Mouse (Mus musculus): ENCODE results near the gene Zfp169. TPM values are rescaled to one million over a fixed set of nuclear protein-coding genes. Genes with fewer than 3 reads are reported as not detected.

Zfp169 gene
- polyA plus RNA-seq, 1 experiment from 2014 or later, result 6.8 TPM

DNA sequence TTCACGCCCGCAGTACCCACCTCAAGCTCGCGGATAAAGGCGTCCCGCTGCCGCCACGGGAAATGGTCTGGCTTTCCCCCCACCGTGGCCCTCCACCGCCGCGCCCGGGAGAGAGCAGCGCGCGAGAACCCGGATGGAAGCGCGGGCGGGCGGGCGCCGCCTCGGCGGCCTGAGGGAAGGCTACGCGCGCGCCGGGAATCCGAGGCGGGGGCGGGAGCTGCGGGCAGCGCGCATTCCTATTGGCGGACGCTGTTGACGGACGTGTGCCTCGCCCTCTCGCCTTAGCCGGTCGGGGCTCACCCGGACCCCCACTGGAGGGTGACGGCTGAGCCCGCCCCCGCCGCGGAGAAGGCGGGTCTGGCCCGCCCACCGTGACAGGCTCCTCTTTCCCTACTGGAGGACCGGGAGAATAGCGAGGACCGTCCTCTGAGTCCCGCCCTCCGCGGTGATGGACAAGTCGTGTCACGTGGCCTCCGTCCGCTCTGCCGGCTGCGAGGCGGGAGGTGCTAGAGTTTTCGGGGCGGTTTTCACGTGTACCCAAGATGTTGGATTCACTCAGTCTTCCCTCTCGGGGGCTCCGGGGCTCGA, 33.2 kb upstream of the Zfp169 start:
- under 1% methylated on average over 71 of the region's 72 CpGs for WGBS
- ATAC-seq (ENCODE audit: low FRiP score), result peak; percentile 98

DNA sequence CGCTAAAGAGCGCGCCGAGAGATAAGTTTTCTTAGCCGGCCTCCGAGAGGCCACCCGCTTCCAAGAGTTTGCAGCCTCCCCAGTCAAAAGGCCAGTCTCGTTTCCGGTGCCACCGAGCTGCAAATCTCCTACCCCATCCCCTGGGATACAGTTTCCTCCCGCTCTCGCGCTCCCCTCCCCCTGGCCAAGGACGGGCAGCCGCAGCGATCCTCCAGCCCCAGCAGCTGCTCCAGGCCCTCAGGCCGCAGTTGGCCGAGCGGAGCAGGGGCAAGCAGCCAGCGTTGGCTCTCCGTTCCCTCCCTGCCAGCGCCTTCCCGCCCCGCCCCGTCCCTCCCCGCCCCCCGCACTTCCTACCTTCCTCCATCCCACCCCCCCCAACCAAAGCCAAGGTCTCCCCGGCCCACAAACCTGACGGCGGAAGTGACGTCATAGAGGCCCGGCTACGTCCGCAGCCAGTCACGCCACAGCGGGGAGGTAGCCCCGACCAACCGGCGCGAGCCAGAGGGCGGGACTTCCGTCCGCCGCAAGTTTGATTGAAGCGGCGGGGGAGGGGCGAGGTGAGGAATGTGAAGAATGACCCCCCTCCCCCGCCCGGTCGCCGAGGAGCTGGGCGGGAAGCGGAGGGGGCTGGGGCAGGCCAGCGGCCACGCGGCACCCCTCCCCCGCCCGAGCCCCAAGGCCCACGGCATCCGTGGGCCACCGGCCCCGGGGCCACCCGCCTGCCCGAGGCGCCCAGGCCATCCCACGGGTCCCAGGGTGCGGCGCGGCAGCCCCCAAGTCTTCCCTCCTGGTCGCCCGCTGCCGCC, 32.4 kb upstream of the Zfp169 start:
- under 1% methylated on average over 60 of the region's 72 CpGs for WGBS
- peak overlapping the region; percentile 99 for H3K27ac ChIP-seq
- peaks cover 25% of the 10 kb centered on the region for H3K4me1 ChIP-seq (replicated peaks; ENCODE audit: control insufficient read depth, insufficient read depth, low read length)
- H3K4me2 ChIP-seq (replicated peaks), result peak overlapping the region; percentile 81
- peak; percentile 85 for ATAC-seq (ENCODE audit: low FRiP score)
- H3K9me3 ChIP-seq (ENCODE audit: control insufficient read depth, low read length), result no peaks in the 10 kb centered on the region
- H3K9ac ChIP-seq, result peak overlapping the region; percentile 96
- no peaks in the 10 kb centered on the region for H3K27me3 ChIP-seq (ENCODE audit: control insufficient read depth, insufficient read depth, low read length)
- peak overlapping the region; percentile 80 for H3K4me3 ChIP-seq (replicated peaks; ENCODE audit: low read length)
- no peaks in the 10 kb centered on the region for H3K36me3 ChIP-seq (replicated peaks; ENCODE audit: control insufficient read depth, insufficient read depth)
- DNase-seq (ENCODE audit: low spot score), result peak; percentile 99

More for the DNA sequence above, 33.2 kb upstream of the Zfp169 start:
- Histone ChIP-seq H3K4me2 (replicated peaks) (peak overlapping the region; percentile 50), H3K4me3 (replicated peaks; ENCODE audit: low read length) (peak overlapping the region; percentile 80), H3K27ac (peak overlapping the region; percentile 99), H3K36me3 (replicated peaks; ENCODE audit: control insufficient read depth, insufficient read depth) (no peaks in the 10 kb centered on the region), H3K9me3 (ENCODE audit: control insufficient read depth, low read length) (no peaks in the 10 kb centered on the region), H3K9ac (peak overlapping the region; percentile 96), H3K4me1 (replicated peaks; ENCODE audit: control insufficient read depth, insufficient read depth, low read length) (peaks cover 19% of the 10 kb centered on the region), H3K27me3 (ENCODE audit: control insufficient read depth, insufficient read depth, low read length) (no peaks in the 10 kb centered on the region)
- peak; percentile 98 for DNase-seq (ENCODE audit: low spot score)

DNA sequence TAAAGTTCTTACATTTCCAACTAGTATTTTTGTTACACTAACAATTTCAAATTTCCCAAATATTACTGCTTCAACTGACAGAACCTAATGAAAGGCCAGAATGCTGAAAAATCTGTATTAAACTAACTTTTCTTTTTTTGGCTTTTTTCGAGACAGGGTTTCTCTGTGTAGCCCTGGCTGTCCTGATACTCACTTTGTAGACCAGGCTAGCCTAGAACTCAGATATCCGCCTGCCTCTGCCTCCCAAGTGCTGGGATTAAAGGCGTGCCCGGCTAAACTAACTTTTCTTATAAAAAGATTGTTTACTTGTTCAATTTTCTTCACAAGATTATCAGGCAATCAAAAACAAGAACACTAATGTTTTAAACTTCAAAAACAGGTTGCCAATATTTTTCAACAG, 31.6 kb upstream of the Zfp169 start:
- H3K4me3 ChIP-seq (replicated peaks; ENCODE audit: low read length), result peak overlapping the region; percentile 80
- peak overlapping the region; percentile 81 for H3K4me2 ChIP-seq (replicated peaks)
- ATAC-seq (ENCODE audit: low FRiP score) (no peak), DNase-seq (ENCODE audit: low spot score) (no peak)
- peaks cover 30% of the 10 kb centered on the region for H3K4me1 ChIP-seq (replicated peaks; ENCODE audit: control insufficient read depth, insufficient read depth, low read length)
- no peaks in the 10 kb centered on the region for H3K36me3 ChIP-seq (replicated peaks; ENCODE audit: control insufficient read depth, insufficient read depth)
- H3K9me3 ChIP-seq (ENCODE audit: control insufficient read depth, low read length), result no peaks in the 10 kb centered on the region
- peak overlapping the region; percentile 74; the same call in 1 of the 2 replicates for H3K9ac ChIP-seq
- 48% methylated on average over 4 of the region's 4 CpGs for WGBS
- no peak overlapping the region for H3K27ac ChIP-seq
- H3K27me3 ChIP-seq (ENCODE audit: control insufficient read depth, insufficient read depth, low read length), result no peaks in the 10 kb centered on the region

DNA sequence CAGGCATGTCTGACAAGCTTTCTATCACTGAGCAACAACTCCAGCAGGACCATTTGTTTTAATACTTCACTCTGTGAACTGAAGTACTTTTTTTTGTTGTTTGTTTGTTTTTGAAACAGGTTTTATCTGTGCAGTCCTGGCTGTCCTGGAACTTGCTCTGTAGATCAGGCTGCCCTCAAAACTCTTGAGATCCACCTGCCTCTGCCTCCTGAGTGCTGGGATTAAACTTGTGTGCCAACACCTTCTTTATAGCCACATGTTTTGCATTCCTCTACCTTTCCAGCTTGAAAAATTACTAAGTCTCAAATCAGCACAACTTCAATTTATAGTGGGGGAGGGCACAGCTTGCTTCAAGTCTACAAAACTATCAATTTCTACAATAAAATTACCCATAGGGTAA, 31.1 kb upstream of the Zfp169 start:
- Histone ChIP-seq H3K4me3 (replicated peaks; ENCODE audit: low read length) (peak overlapping the region; percentile 80), H3K27ac (no peak overlapping the region)

DNA sequence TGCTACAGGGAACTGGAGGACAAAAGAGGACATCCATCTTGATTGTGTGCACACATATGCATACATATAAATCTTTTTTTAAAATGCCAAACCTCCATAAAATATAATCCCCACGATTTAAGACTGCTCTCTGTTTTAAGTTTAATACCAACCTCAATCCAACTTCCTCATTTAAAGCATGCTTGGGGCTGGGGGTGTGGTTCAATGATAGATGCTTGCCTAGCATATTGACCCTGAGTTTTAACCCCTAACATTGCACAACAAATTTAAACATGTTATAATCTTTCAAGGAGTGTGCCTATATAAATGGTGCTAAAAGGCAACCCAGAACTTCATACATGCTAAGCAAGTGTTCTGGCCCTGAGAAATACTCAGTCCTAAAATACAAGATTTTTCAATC, 27.2 kb upstream of the Zfp169 start:
- 0 out of 2 replicates have a peak overlapping the region, but pooled peaks have one; percentile 2 for H3K4me2 ChIP-seq (replicated peaks)
- no peaks in the 10 kb centered on the region for H3K9me3 ChIP-seq (ENCODE audit: control insufficient read depth, low read length)
- no peak overlapping the region for H3K4me3 ChIP-seq (replicated peaks; ENCODE audit: low read length)
- WGBS, result 60% methylated on average over 1 of the region's 1 CpGs
- H3K9ac ChIP-seq, result no peak overlapping the region
- H3K27ac ChIP-seq, result no peak overlapping the region
- ATAC-seq (ENCODE audit: low FRiP score) (no peak), DNase-seq (ENCODE audit: low spot score) (no peak)
- H3K27me3 ChIP-seq (ENCODE audit: control insufficient read depth, insufficient read depth, low read length), result no peaks in the 10 kb centered on the region
- peaks cover 17% of the 10 kb centered on the region; the same call in 1 of the 2 replicates for H3K36me3 ChIP-seq (replicated peaks; ENCODE audit: control insufficient read depth, insufficient read depth)
- peaks cover 35% of the 10 kb centered on the region for H3K4me1 ChIP-seq (replicated peaks; ENCODE audit: control insufficient read depth, insufficient read depth, low read length)

More for the DNA sequence above, 31.1 kb upstream of the Zfp169 start:
- no peak for DNase-seq (ENCODE audit: low spot score)
- Histone ChIP-seq H3K36me3 (replicated peaks; ENCODE audit: control insufficient read depth, insufficient read depth) (no peaks in the 10 kb centered on the region), H3K27me3 (ENCODE audit: control insufficient read depth, insufficient read depth, low read length) (no peaks in the 10 kb centered on the region), H3K9me3 (ENCODE audit: control insufficient read depth, low read length) (no peaks in the 10 kb centered on the region), H3K9ac (no peak overlapping the region), H3K4me2 (replicated peaks) (peak overlapping the region; percentile 81), H3K4me1 (replicated peaks; ENCODE audit: control insufficient read depth, insufficient read depth, low read length) (peaks cover 30% of the 10 kb centered on the region)
- ATAC-seq (ENCODE audit: low FRiP score), result no peak

DNA sequence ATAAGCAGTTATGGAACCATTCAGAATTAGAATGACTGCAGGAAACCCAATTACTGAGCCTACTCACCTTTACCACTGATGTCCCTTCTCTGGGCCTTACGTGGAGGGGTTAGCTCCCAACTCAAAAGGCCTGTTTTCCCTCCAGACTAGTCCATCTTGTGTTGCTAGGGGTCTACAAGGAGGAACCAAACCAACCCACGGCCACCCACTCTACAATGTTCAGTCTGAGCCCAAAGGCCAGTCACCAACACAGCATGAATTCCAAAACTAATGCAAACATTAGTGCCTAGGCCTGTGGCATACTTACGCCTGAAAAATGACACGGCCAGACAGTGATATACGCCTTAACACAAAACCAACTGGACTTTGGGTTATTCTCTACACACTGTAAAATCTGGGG, 20.2 kb upstream of the Zfp169 start:
- Histone ChIP-seq H3K27ac (no peak overlapping the region), H3K9me3 (ENCODE audit: control insufficient read depth, low read length) (no peaks in the 10 kb centered on the region), H3K36me3 (replicated peaks; ENCODE audit: control insufficient read depth, insufficient read depth) (peaks cover 20% of the 10 kb centered on the region; the same call in 1 of the 2 replicates), H3K4me2 (replicated peaks) (no peak overlapping the region), H3K9ac (no peak overlapping the region), H3K4me1 (replicated peaks; ENCODE audit: control insufficient read depth, insufficient read depth, low read length) (no peaks in the 10 kb centered on the region), H3K4me3 (replicated peaks; ENCODE audit: low read length) (no peak overlapping the region), H3K27me3 (ENCODE audit: control insufficient read depth, insufficient read depth, low read length) (no peaks in the 10 kb centered on the region)
- WGBS, result 85% methylated on average over 5 of the region's 5 CpGs
- ATAC-seq (ENCODE audit: low FRiP score) (no peak), DNase-seq (ENCODE audit: low spot score) (no peak)

DNA sequence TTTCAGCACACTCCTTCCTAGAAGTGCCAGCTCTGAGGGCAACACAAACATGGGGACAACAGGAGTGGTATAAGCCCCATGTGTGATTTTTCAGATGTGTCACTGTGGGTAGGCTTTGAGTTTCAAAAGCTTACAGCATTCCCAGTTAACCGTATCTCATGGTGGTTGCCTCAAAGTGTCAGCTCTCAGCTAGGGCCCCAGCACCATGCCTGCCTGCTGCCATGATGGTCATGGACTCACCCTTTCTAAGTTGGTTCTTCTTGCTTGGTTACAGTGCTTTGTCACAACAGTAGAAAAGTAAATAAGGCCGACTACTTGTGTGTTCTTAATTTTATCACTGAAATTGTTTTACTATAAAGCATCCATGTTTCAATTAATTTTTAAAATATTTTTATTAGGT, 18.2 kb upstream of the Zfp169 start:
- no peak overlapping the region for H3K4me3 ChIP-seq (replicated peaks; ENCODE audit: low read length)
- peaks cover 10% of the 10 kb centered on the region; the same call in 1 of the 2 replicates for H3K36me3 ChIP-seq (replicated peaks; ENCODE audit: control insufficient read depth, insufficient read depth)
- no peak overlapping the region for H3K4me2 ChIP-seq (replicated peaks)
- H3K27me3 ChIP-seq (ENCODE audit: control insufficient read depth, insufficient read depth, low read length), result no peaks in the 10 kb centered on the region
- no peak for DNase-seq (ENCODE audit: low spot score)
- H3K9me3 ChIP-seq (ENCODE audit: control insufficient read depth, low read length), result no peaks in the 10 kb centered on the region
- no peak for ATAC-seq (ENCODE audit: low FRiP score)
- no peak overlapping the region for H3K27ac ChIP-seq
- 89% methylated on average over 2 of the region's 2 CpGs for WGBS
- H3K4me1 ChIP-seq (replicated peaks; ENCODE audit: control insufficient read depth, insufficient read depth, low read length), result no peaks in the 10 kb centered on the region
- no peak overlapping the region for H3K9ac ChIP-seq

DNA sequence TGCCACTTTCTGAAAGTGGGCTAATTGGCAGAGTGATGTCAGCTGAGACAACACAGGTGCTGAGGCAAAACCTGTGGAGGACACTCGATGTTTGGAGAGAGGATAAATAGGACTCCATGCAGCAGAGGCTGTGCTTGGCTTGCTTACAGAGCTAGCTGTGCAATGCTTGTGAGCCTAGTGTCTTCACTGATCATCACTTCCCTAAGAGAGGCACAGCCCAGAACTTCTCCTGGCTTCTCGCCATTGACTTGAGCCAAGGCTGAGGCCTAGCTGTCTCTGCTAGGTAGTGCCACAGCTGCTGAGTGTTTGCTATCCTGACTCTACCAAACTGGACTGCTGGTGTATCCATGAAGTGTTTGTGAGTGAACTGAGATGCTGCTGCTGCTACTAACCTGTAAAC, 17.4 kb upstream of the Zfp169 start:
- H3K36me3 ChIP-seq (replicated peaks; ENCODE audit: control insufficient read depth, insufficient read depth), result peaks cover 5% of the 10 kb centered on the region; the same call in 1 of the 2 replicates
- no peak overlapping the region for H3K4me3 ChIP-seq (replicated peaks; ENCODE audit: low read length)
- no peaks in the 10 kb centered on the region for H3K9me3 ChIP-seq (ENCODE audit: control insufficient read depth, low read length)
- no peak overlapping the region for H3K4me2 ChIP-seq (replicated peaks)
- WGBS, result 77% methylated on average over 2 of the region's 2 CpGs
- no peak overlapping the region for H3K27ac ChIP-seq
- ATAC-seq (ENCODE audit: low FRiP score) (no peak), DNase-seq (ENCODE audit: low spot score) (no peak)
- no peak overlapping the region for H3K9ac ChIP-seq
- H3K4me1 ChIP-seq (replicated peaks; ENCODE audit: control insufficient read depth, insufficient read depth, low read length), result no peaks in the 10 kb centered on the region
- no peaks in the 10 kb centered on the region for H3K27me3 ChIP-seq (ENCODE audit: control insufficient read depth, insufficient read depth, low read length)

DNA sequence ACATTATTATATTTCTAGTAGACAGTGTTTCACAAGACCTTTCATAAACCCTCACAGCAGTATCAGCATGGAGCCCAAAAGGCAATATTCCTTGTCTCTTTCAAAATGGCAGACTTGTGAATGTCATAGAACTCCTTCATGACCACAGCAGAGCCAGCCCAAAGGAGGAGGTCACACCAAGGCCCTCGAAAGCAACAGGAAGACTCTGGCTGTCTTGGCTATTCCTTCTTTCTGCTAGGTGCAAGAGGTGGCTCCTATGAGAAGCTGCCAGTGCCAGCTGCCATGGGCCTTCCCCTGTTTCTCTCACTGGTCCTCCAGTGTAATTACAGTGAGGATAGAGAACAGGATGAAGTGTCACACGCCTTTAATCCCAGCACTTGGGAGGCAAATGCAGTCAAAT, 15.8 kb upstream of the Zfp169 start:
- no peak for DNase-seq (ENCODE audit: low spot score)
- WGBS, result 57% methylated on average over 2 of the region's 2 CpGs
- H3K4me1 ChIP-seq (replicated peaks; ENCODE audit: control insufficient read depth, insufficient read depth, low read length), result no peaks in the 10 kb centered on the region
- H3K4me2 ChIP-seq (replicated peaks), result no peak overlapping the region
- no peaks in the 10 kb centered on the region for H3K36me3 ChIP-seq (replicated peaks; ENCODE audit: control insufficient read depth, insufficient read depth)
- H3K27ac ChIP-seq, result no peak overlapping the region
- no peak overlapping the region for H3K9ac ChIP-seq
- no peaks in the 10 kb centered on the region for H3K9me3 ChIP-seq (ENCODE audit: control insufficient read depth, low read length)
- H3K4me3 ChIP-seq (replicated peaks; ENCODE audit: low read length), result no peak overlapping the region
- H3K27me3 ChIP-seq (ENCODE audit: control insufficient read depth, insufficient read depth, low read length), result no peaks in the 10 kb centered on the region
- ATAC-seq (ENCODE audit: low FRiP score), result no peak
